Mouse (Mus musculus) hindbrain, embryonic 16.5 days (tissue): ENCODE data around the gene Nhp2. TPM values are rescaled to one million over a fixed set of nuclear protein-coding genes. Genes with fewer than 3 reads are reported as not detected.
A peak's percentile ranks its signal among the peaks of the same experiment; 100 is the strongest.

Source experiments
- ATAC-seq: fragments of 200-750 bp; cut with Nextera tagmentation; 2 replicates; pipeline ENCODE4 v1.8.0; 2017; ENCODE audit warnings: moderate TSS enrichment, moderate library complexity
- H3K27ac ChIP-seq: fragments of 300-500 bp; sonication (generic); 2 replicates; pipeline ENCODE4 v1.5.1; 2014; ENCODE audit warnings: low read depth, mild to moderate bottlenecking, control low read depth, low read length, moderate library complexity
- H3K27me3 ChIP-seq: fragments of 300-500 bp; sonication (generic); replicated peaks from 2 replicates; pipeline ENCODE4 v1.6.1; 2014; ENCODE audit warnings: low read length; ENCODE audit not compliant: control insufficient read depth, insufficient read depth
- H3K36me3 ChIP-seq: fragments of 300-500 bp; sonication (generic); 2 replicates; pipeline ENCODE4 v1.6.1; 2014; ENCODE audit warnings: mild to moderate bottlenecking, low read length, moderate library complexity, mixed read lengths; ENCODE audit not compliant: control insufficient read depth, insufficient read depth
- H3K4me1 ChIP-seq: fragments of 300-500 bp; sonication (generic); 2 replicates; pipeline ENCODE4 v1.6.1; 2014; ENCODE audit warnings: low read depth, low read length; ENCODE audit not compliant: control insufficient read depth, insufficient read depth
- H3K4me2 ChIP-seq: fragments of 300-500 bp; sonication (generic); 2 replicates; pipeline ENCODE4 v1.6.1; 2014; ENCODE audit warnings: mild to moderate bottlenecking, low read length, control low read depth, moderate library complexity
- H3K4me3 ChIP-seq: fragments of 300-500 bp; sonication (generic); 2 replicates; pipeline ENCODE4 v1.5.1; 2014; ENCODE audit warnings: mild to moderate bottlenecking, low read length, control low read depth, moderate library complexity
- H3K9ac ChIP-seq: fragments of 300-500 bp; sonication (generic); 2 replicates; pipeline ENCODE4 v1.6.1; 2014; ENCODE audit warnings: low read depth, mild to moderate bottlenecking, control low read depth, low read length, moderate library complexity
- H3K9me3 ChIP-seq: fragments of 300-500 bp; sonication (generic); 2 replicates; pipeline ENCODE4 v1.6.1; 2014; ENCODE audit warnings: mild to moderate bottlenecking, low read length, moderate library complexity; ENCODE audit not compliant: control insufficient read depth
- WGBS: fragments of 180-500 bp; shearing (Covaris S2); extraction: QIAGEN DNeasy Blood & Tissue Kit; methylation state at CpG from one replicate; pipeline ENCODE4 v1.1.7; 2014; 5-methylcytosine and 5-hydroxymethylcytosine counted together
- polyA plus RNA-seq: library from polyadenylated mRNA; unstranded; fragments of >200 nt; fragmentation: Nextera tagmentation; extraction: Ambion mirVana; gene quantifications from 2 replicates; pipeline ENCODE4 v1.2.1, GENCODE M21; 2015

The Nhp2 gene
- polyA plus RNA-seq = 98.4 and 103 TPM in 2 replicates

GRCm38 (mm10) chr11:51619409-51620060 lies at the start of gene Nhp2:
Gene Nhp2 (plus strand): TSS chr11:51619735.
- Histone ChIP-seq H3K9me3 (no peaks in the 10 kb centered on the region), H3K4me3 (peak within 1 kb of the TSS; percentile 80), H3K9ac (peak within 1 kb of the TSS; percentile 76), H3K4me2 (peak within 1 kb of the TSS; percentile 61), H3K4me1 (peaks cover 11% of the 10 kb centered on the region), H3K27ac (peak within 1 kb of the TSS; percentile 54; the same call in 1 of the 2 replicates), H3K36me3 (peaks cover 12% of the 10 kb centered on the region), H3K27me3 (no peaks in the 10 kb centered on the region)
- peak; percentile 96 for ATAC-seq
- under 1% methylated on average over 51 of the region's 51 CpGs for WGBS

- no peak for ATAC-seq
- no peaks in the 10 kb centered on the region for H3K27me3 ChIP-seq
- H3K9ac ChIP-seq = no peak overlapping the region
- no peaks in the 10 kb centered on the region for H3K4me1 ChIP-seq
- no peak overlapping the region for H3K4me2 ChIP-seq
- no peaks in the 10 kb centered on the region for H3K36me3 ChIP-seq
- no peak overlapping the region for H3K4me3 ChIP-seq
- 58% methylated on average over 4 of the region's 4 CpGs for WGBS
- H3K27ac ChIP-seq = no peak overlapping the region
- no peaks in the 10 kb centered on the region for H3K9me3 ChIP-seq
Observed at GRCm38 (mm10) chr11:51576454-51576853, 43.1 kb upstream of the Nhp2 start.

- H3K9me3 ChIP-seq = no peaks in the 10 kb centered on the region
- no peak overlapping the region for H3K27ac ChIP-seq
- no peak for ATAC-seq
- no peaks in the 10 kb centered on the region for H3K27me3 ChIP-seq
- no peak overlapping the region for H3K4me2 ChIP-seq
- 83% methylated on average over 7 of the region's 7 CpGs for WGBS
- H3K4me3 ChIP-seq = no peak overlapping the region
- H3K9ac ChIP-seq = no peak overlapping the region
- H3K4me1 ChIP-seq = no peaks in the 10 kb centered on the region
- H3K36me3 ChIP-seq = no peaks in the 10 kb centered on the region
Observed at GRCm38 (mm10) chr11:51577587-51577986, 41.9 kb upstream of the Nhp2 start.

- Histone ChIP-seq H3K9me3 (no peaks in the 10 kb centered on the region), H3K27ac (no peak overlapping the region), H3K27me3 (no peaks in the 10 kb centered on the region), H3K36me3 (no peaks in the 10 kb centered on the region), H3K4me1 (peaks cover 3% of the 10 kb centered on the region), H3K4me2 (no peak overlapping the region), H3K9ac (no peak overlapping the region), H3K4me3 (no peak overlapping the region)
- 68% methylated on average over 4 of the region's 4 CpGs for WGBS
- no peak for ATAC-seq
Observed at GRCm38 (mm10) chr11:51579024-51579423, 40.5 kb upstream of the Nhp2 start.

GRCm38 (mm10) chr11:51582713-51583112 lies 36.8 kb upstream of the Nhp2 start:
- WGBS = 25% methylated on average over 8 of the region's 8 CpGs
- no peak overlapping the region for H3K4me2 ChIP-seq
- H3K9ac ChIP-seq = no peak overlapping the region
- no peaks in the 10 kb centered on the region for H3K27me3 ChIP-seq
- H3K9me3 ChIP-seq = no peaks in the 10 kb centered on the region
- peaks cover 13% of the 10 kb centered on the region for H3K4me1 ChIP-seq
- ATAC-seq = no peak
- 0 out of 2 replicates have a peak, but pooled peaks cover 2% of the 10 kb centered on the region for H3K36me3 ChIP-seq
- no peak overlapping the region for H3K4me3 ChIP-seq
- no peak overlapping the region for H3K27ac ChIP-seq

- H3K27me3 ChIP-seq = no peaks in the 10 kb centered on the region
- H3K4me2 ChIP-seq = peak overlapping the region; percentile 78
- peak overlapping the region; percentile 70 for H3K4me3 ChIP-seq
- 5% methylated on average over 9 of the region's 9 CpGs for WGBS
- H3K9me3 ChIP-seq = no peaks in the 10 kb centered on the region
- peak overlapping the region; percentile 90 for H3K27ac ChIP-seq
- peak; percentile 40 for ATAC-seq
- peaks cover 6% of the 10 kb centered on the region; the same call in 1 of the 2 replicates for H3K36me3 ChIP-seq
- H3K9ac ChIP-seq = peak overlapping the region; percentile 72
- peaks cover 13% of the 10 kb centered on the region for H3K4me1 ChIP-seq
Observed at GRCm38 (mm10) chr11:51584057-51584430, 35.5 kb upstream of the Nhp2 start.

- H3K27ac ChIP-seq = peak within 1 kb of the TSS; percentile 90
- no peaks in the 10 kb centered on the region for H3K27me3 ChIP-seq
- H3K9ac ChIP-seq = peak within 1 kb of the TSS; percentile 72
- peak within 1 kb of the TSS; percentile 78 for H3K4me2 ChIP-seq
- H3K4me1 ChIP-seq = peaks cover 13% of the 10 kb centered on the region
- H3K4me3 ChIP-seq = peak within 1 kb of the TSS; percentile 70
- under 1% methylated on average over 51 of the region's 59 CpGs for WGBS
- H3K9me3 ChIP-seq = no peaks in the 10 kb centered on the region
- peaks cover 7% of the 10 kb centered on the region; the same call in 1 of the 2 replicates for H3K36me3 ChIP-seq
- ATAC-seq = peak; percentile 95
Observed at GRCm38 (mm10) chr11:51584431-51585248, 34.9 kb upstream of the Nhp2 start, which contains the start of gene Phykpl. Gene Phykpl (plus strand): TSS chr11:51584757.

- H3K4me1 ChIP-seq = peaks cover 13% of the 10 kb centered on the region
- H3K27me3 ChIP-seq = no peaks in the 10 kb centered on the region
- H3K4me2 ChIP-seq = peak overlapping the region; percentile 78
- peak overlapping the region; percentile 72; the same call in 1 of the 2 replicates for H3K9ac ChIP-seq
- H3K9me3 ChIP-seq = no peaks in the 10 kb centered on the region
- no peak overlapping the region for H3K27ac ChIP-seq
- H3K36me3 ChIP-seq = peaks cover 7% of the 10 kb centered on the region; the same call in 1 of the 2 replicates
- no peak overlapping the region for H3K4me3 ChIP-seq
- ATAC-seq = 0 out of 2 replicates have a peak, but pooled peaks have one; percentile 3
- WGBS = 61% methylated on average over 8 of the region's 8 CpGs
Observed at GRCm38 (mm10) chr11:51585608-51586252, 33.8 kb upstream of the Nhp2 start.
